Mouse (Mus musculus): ENCODE results near the gene Prss28. TPM values are rescaled to one million over a fixed set of nuclear protein-coding genes. Genes with fewer than 3 reads are reported as not detected.

Prss28 gene
- not detected in 2 replicates for polyA plus RNA-seq (2015; fragmentation: Nextera tagmentation; extraction: Ambion mirVana)

GRCm38 (mm10) chr17:25308346-25308745 lies at the start of gene Prss28:
TSS of gene Prss28 (plus strand) at chr17:25308646.
- no peaks in the 10 kb centered on the region for H3K36me3 ChIP-seq
- WGBS, result 72% methylated on average over 4 of the region's 4 CpGs
- H3K4me2 ChIP-seq (replicated peaks), result no peak within 1 kb of the TSS
- no peaks in the 10 kb centered on the region for H3K9me3 ChIP-seq (replicated peaks)
- no peaks in the 10 kb centered on the region for H3K27me3 ChIP-seq
- no peaks in the 10 kb centered on the region for H3K4me1 ChIP-seq
- no peak within 1 kb of the TSS for H3K9ac ChIP-seq
- ATAC-seq (ENCODE audit: insufficient number of reproducible peaks, low FRiP score, low TSS enrichment, low read depth), result no peak
- H3K4me3 ChIP-seq (replicated peaks), result no peak within 1 kb of the TSS
- H3K27ac ChIP-seq (replicated peaks), result no peak within 1 kb of the TSS

GRCm38 (mm10) chr17:25264453-25264852 lies 44.0 kb upstream of the Prss28 start:
- Histone ChIP-seq H3K36me3 (peaks cover 81% of the 10 kb centered on the region), H3K4me1 (no peaks in the 10 kb centered on the region), H3K9me3 (replicated peaks) (no peaks in the 10 kb centered on the region), H3K4me3 (replicated peaks) (no peak overlapping the region), H3K27me3 (no peaks in the 10 kb centered on the region), H3K27ac (replicated peaks) (no peak overlapping the region), H3K4me2 (replicated peaks) (no peak overlapping the region), H3K9ac (no peak overlapping the region)
- ATAC-seq (ENCODE audit: insufficient number of reproducible peaks, low FRiP score, low TSS enrichment, low read depth), result no peak
- 80% methylated on average over 3 of the region's 3 CpGs for WGBS

DNA sequence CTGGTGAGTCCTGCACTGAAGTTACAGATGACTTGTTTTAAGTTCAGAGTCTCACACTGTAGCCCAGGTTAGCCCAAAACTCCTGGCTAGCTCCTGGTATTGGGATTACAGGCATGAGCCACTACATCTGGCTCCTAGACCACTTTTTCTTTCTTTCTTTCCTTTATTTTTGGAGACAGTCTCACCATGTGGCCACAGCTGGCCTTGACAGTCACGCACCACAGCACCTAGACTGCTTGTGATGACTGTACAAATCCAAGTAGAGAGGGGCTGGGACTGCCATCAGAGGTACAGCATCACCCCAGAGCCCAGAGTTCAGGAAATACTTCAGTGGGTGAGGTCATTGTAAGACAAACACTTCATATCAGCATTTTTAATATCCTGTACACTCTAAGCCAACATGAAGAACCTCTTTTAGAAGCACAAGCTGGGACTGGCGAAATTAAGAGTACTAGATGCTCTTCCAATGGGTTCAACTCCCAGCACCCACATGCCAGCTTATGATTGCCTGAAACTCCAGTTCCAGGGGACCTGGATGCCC lies 37.6 kb upstream of the Prss28 start:
- Histone ChIP-seq H3K27ac (replicated peaks) (no peak overlapping the region), H3K9ac (no peak overlapping the region), H3K27me3 (no peaks in the 10 kb centered on the region)

GRCm38 (mm10) chr17:25272326-25272725 lies 36.1 kb upstream of the Prss28 start:
- Histone ChIP-seq H3K4me2 (replicated peaks) (peak overlapping the region; percentile 85), H3K36me3 (peaks cover 24% of the 10 kb centered on the region), H3K27ac (replicated peaks) (peak overlapping the region; percentile 99), H3K4me1 (peaks cover 31% of the 10 kb centered on the region), H3K9me3 (replicated peaks) (no peaks in the 10 kb centered on the region), H3K4me3 (replicated peaks) (peak overlapping the region; percentile 98), H3K27me3 (no peaks in the 10 kb centered on the region), H3K9ac (peak overlapping the region; percentile 100)
- 0% methylated on average over 10 of the region's 10 CpGs for WGBS
- no peak for ATAC-seq (ENCODE audit: insufficient number of reproducible peaks, low FRiP score, low TSS enrichment, low read depth)

More for the DNA sequence above, 37.6 kb upstream of the Prss28 start:
- ATAC-seq (ENCODE audit: insufficient number of reproducible peaks, low FRiP score, low TSS enrichment, low read depth), result no peak
- Histone ChIP-seq H3K9me3 (replicated peaks) (no peaks in the 10 kb centered on the region), H3K4me1 (peaks cover 31% of the 10 kb centered on the region), H3K36me3 (peaks cover 39% of the 10 kb centered on the region), H3K4me3 (replicated peaks) (peak overlapping the region; percentile 98; the same call in 1 of the 2 replicates), H3K4me2 (replicated peaks) (peak overlapping the region; percentile 85; the same call in 1 of the 2 replicates)
- 71% methylated on average over 2 of the region's 2 CpGs for WGBS

- peak overlapping the region; percentile 98 for H3K4me3 ChIP-seq (replicated peaks)
- H3K9me3 ChIP-seq (replicated peaks), result no peaks in the 10 kb centered on the region
- WGBS, result under 1% methylated on average over 87 of the region's 92 CpGs
- H3K36me3 ChIP-seq, result peaks cover 16% of the 10 kb centered on the region
- peaks cover 31% of the 10 kb centered on the region for H3K4me1 ChIP-seq
- peak; percentile 93 for ATAC-seq (ENCODE audit: insufficient number of reproducible peaks, low FRiP score, low TSS enrichment, low read depth)
- H3K9ac ChIP-seq, result peak overlapping the region; percentile 100
- peak overlapping the region; percentile 99 for H3K27ac ChIP-seq (replicated peaks)
- H3K4me2 ChIP-seq (replicated peaks), result peak overlapping the region; percentile 85
- H3K27me3 ChIP-seq, result no peaks in the 10 kb centered on the region
These were observed 35.3 kb upstream of the Prss28 start for GRCm38 (mm10) chr17:25272951-25273705.

DNA sequence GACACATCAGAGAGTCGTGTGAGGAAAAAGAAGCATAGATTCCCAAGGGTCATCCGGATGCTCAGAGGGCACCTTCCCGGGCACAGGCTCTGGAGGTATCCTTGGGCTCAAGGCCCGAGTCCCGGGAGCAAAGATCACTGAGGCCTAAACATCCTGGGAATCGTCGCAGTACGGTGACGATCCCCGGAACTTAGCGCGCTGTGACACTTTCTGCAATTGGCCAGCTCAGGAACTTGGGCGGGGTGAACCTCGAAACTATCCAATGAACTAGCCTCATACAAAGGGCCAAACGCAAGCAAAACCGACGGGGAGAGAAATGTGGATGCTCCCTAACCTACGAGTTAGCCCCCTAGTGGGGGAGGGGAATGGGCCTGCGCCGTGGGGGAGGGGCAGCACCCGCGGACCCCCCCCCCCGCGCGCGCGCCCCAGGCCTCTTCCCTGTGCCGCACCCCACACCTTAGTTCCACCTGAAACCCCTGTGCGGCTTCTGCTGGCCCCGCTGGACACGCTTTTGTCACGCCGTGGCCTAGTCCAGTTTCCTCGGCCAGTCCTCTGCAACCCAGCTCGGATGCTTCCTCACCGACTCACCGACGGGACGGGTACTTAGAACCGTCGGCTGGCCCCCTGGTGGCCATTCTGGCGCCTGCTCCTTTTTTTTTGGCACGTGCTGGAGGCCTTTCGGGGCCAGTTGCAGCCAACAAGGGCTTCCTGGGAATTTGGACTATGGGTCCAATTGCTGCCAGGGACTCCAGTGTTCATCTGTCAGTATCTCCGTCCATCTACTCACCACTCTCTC lies 34.5 kb upstream of the Prss28 start:
- H3K27me3 ChIP-seq, result no peaks in the 10 kb centered on the region
- H3K36me3 ChIP-seq, result peaks cover 8% of the 10 kb centered on the region
- H3K9ac ChIP-seq, result peak overlapping the region; percentile 100
- H3K9me3 ChIP-seq (replicated peaks), result no peaks in the 10 kb centered on the region
- peak; percentile 91 for ATAC-seq (ENCODE audit: insufficient number of reproducible peaks, low FRiP score, low TSS enrichment, low read depth)
- H3K27ac ChIP-seq (replicated peaks), result peak overlapping the region; percentile 99
- peak overlapping the region; percentile 85 for H3K4me2 ChIP-seq (replicated peaks)
- under 1% methylated on average over 45 of the region's 45 CpGs for WGBS
- H3K4me1 ChIP-seq, result peaks cover 31% of the 10 kb centered on the region
- peak overlapping the region; percentile 98 for H3K4me3 ChIP-seq (replicated peaks)

GRCm38 (mm10) chr17:25274571-25275346 lies 33.7 kb upstream of the Prss28 start, which contains the start of gene Ube2i:
TSS of gene Ube2i (minus strand) at chr17:25274622.
- 77% methylated on average over 9 of the region's 9 CpGs for WGBS

GRCm38 (mm10) chr17:25275833-25276232 lies 32.6 kb upstream of the Prss28 start:
- ATAC-seq (ENCODE audit: insufficient number of reproducible peaks, low FRiP score, low TSS enrichment, low read depth), result no peak
- Histone ChIP-seq H3K9ac (no peak overlapping the region), H3K4me1 (peaks cover 21% of the 10 kb centered on the region), H3K4me2 (replicated peaks) (no peak overlapping the region), H3K27me3 (no peaks in the 10 kb centered on the region), H3K9me3 (replicated peaks) (no peaks in the 10 kb centered on the region), H3K4me3 (replicated peaks) (no peak overlapping the region), H3K36me3 (no peaks in the 10 kb centered on the region), H3K27ac (replicated peaks) (no peak overlapping the region)
- WGBS, result 96% methylated on average over 3 of the region's 3 CpGs

More at GRCm38 (mm10) chr17:25274571-25275346, 33.7 kb upstream of the Prss28 start, which contains the start of gene Ube2i:
- Histone ChIP-seq H3K36me3 (no peaks in the 10 kb centered on the region), H3K4me2 (replicated peaks) (peak within 1 kb of the TSS; percentile 85), H3K27me3 (no peaks in the 10 kb centered on the region), H3K9ac (peak within 1 kb of the TSS; percentile 100), H3K9me3 (replicated peaks) (no peaks in the 10 kb centered on the region), H3K27ac (replicated peaks) (peak within 1 kb of the TSS; percentile 99), H3K4me3 (replicated peaks) (peak within 1 kb of the TSS; percentile 98), H3K4me1 (peaks cover 31% of the 10 kb centered on the region)
- ATAC-seq (ENCODE audit: insufficient number of reproducible peaks, low FRiP score, low TSS enrichment, low read depth), result no peak

GRCm38 (mm10) chr17:25282133-25282532 lies 26.3 kb upstream of the Prss28 start:
- no peaks in the 10 kb centered on the region for H3K36me3 ChIP-seq
- no peaks in the 10 kb centered on the region for H3K27me3 ChIP-seq
- H3K4me1 ChIP-seq, result no peaks in the 10 kb centered on the region
- no peak overlapping the region for H3K27ac ChIP-seq (replicated peaks)
- H3K4me3 ChIP-seq (replicated peaks), result no peak overlapping the region
- ATAC-seq (ENCODE audit: insufficient number of reproducible peaks, low FRiP score, low TSS enrichment, low read depth), result no peak
- H3K9ac ChIP-seq, result no peak overlapping the region
- no peaks in the 10 kb centered on the region for H3K9me3 ChIP-seq (replicated peaks)
- H3K4me2 ChIP-seq (replicated peaks), result no peak overlapping the region
- WGBS, result 35% methylated on average over 11 of the region's 11 CpGs

- Histone ChIP-seq H3K4me3 (replicated peaks) (no peak overlapping the region), H3K4me2 (replicated peaks) (no peak overlapping the region), H3K9ac (no peak overlapping the region), H3K27me3 (no peaks in the 10 kb centered on the region), H3K9me3 (replicated peaks) (no peaks in the 10 kb centered on the region), H3K4me1 (no peaks in the 10 kb centered on the region), H3K36me3 (no peaks in the 10 kb centered on the region), H3K27ac (replicated peaks) (no peak overlapping the region)
- ATAC-seq (ENCODE audit: insufficient number of reproducible peaks, low FRiP score, low TSS enrichment, low read depth), result no peak
- WGBS, result 25% methylated on average over 3 of the region's 3 CpGs
These were observed 23.4 kb upstream of the Prss28 start for GRCm38 (mm10) chr17:25285033-25285432.
